Mouse (Mus musculus): ENCODE results near the gene Vmn2r21.
"Not testable (repeated sequence)": the region's sequence is repeated elsewhere in the genome, so short reads cannot be mapped to it uniquely, and the experiment has no call there.

Vmn2r21 gene

DNA sequence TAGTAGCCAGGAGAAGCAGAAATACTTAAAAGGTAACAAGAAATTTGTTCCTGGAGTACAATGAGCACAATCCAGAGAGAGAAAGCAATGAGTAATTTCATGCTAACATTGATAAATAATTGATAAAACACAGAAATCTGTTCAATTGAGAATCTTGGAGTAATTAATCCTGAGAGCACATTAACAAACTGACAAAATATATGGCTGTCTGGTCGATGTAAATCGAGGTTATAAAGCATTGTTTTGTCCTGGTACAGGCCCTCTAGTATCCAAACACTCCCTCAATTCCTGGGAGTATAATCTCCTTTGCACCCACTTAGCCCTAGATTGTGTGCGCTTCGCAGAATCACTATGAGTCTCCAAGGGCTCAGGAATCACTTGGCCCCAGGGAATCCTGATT is at the start of gene Vmn2r21:
Gene Vmn2r21 (minus strand): TSS at position 101 of the 400 bp plus-strand sequence.
- not testable (repeated sequence) for DNase-seq

DNA sequence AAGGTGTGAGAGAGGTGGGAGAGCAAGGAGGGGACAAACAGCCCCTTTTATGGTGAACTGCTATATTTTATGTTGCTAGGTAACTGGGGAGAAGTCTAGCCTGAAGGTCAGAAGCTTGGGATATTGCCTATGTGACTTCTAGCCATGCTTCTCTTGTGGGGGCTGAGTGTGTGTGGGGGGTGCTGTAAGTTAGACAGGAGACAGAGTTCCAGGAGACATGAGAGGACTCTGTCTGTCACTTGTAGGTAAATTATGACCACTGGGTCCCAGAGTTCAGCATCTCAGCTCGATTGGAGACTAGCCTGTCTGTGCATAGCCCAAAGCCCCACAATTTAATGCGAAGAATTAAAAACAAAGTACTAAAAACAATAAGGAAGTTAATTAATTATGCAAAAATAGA is 41.5 kb upstream of the Vmn2r21 start:
- DNase-seq: not testable (repeated sequence)

DNA sequence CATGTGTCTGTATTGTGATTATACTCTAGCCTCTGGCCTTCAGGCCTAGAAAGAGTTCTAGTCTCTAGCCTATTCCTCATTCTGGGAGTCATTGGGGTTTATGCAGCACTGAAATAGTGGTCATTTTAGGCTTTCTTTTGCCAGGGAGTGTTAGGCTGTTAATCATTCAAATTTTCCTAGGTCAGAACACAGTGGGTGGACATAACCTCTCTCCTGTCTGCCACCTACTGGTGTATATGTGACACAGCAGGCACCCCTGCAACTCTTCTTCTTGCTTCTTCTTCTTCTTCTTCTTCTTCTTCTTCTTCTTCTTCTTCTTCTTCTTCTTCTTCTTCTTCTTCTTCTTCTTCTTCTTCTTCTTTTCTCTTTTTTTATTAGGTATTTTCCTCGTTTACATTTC is 6.5 kb upstream of the Vmn2r21 start:
- not testable (repeated sequence) for DNase-seq

DNA sequence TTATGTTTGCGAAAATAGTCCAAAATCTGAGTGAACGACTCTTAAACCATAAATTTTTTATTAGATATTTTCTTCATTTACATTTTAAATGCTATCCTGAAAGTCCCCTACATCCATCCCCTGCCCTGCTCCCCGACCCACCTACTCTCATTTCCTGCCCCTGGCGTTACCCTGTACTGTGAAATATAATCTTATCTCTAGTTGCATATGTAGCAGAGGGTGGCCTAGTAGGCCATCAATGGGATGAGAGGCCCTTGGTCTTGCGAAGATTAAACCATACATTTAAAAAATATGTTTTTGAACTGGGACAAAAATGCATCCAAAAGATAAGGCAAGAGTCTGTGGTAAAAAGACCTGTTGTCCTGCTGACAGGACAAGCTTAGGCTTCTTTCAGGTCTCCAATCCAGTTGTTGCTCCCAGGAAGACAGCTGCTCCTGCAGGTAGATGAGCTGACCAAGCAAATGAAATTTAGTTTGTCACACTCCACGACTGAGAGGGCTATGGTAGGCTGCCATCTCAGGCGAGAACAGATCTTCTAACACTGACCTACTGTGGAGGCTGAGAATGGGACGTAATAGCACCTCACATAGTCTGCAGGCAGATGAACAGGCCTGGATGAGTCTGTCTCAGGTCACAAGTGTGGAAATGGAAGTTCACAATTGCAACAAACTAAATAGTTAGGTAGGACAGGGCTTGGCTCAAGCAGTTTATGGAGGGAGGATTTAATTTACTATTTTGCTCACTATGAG is 10.8 kb downstream of the Vmn2r21 start:
- DNase-seq: not testable (repeated sequence)

DNA sequence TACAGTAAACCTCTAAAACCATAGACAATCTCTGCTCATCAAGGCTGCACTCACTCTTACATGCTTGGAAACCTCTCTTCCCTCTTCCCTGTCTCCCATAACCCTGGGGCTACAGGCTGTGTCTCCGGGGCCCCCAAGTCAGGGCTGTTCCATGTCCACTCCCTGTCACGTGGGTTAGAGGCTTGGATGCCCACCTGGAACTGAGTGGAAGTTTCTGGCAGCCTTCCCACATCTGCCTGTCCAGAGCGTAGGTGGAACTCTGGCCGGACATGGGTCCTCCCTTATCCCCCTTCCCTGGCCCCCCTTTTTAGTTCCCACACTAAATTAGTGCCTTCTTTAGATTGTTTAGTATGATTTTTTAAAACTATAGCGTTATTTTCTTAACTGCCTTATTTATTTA is 60.2 kb downstream of the Vmn2r21 start:
- DNase-seq: not testable (repeated sequence)

DNA sequence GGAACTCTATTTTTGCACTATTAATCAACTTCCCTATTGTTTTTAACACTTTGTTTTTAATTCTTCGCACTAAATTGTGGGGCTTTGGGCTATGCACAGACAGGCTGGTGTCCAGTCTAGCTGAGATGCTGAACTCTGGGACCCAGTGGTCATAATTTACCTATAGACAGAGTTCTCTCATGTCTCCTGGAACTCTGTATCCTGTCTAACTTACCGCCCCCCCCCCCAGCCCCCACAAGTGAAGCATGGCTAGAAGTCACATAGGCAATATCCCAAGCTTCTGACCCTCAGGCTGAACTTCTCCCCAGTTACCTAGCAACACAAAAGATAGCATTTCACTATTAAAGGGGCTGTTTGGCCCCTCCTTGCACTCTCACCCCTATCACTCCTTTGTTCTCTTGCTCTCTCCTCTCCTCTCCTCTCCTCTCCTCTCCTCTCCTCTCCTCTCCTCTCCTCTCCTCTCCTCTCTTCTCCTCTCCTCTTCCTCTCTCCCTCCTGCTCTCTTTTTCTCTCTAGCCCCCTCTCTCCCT is 60.7 kb downstream of the Vmn2r21 start:
- DNase-seq: not testable (repeated sequence)

DNA sequence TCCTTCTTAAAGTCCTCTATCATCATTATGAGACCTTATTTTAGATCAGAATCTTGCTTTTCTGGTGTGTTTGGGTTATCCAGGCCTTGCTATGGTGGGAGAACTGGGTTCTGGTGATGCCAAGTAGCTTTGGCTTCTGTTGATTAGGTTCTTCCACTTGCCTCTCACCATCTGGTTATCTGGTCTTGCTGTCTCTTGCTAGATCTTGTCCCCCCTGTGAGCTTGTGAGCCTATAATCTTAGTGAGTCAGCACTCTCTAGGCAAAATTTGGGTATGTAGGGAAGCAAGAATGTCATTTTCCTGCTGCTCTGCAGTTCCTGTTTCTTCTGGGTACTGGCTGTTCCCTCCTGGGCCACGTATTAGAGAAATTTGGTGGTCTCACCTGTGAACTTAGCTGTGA is 64.6 kb downstream of the Vmn2r21 start:
- not testable (repeated sequence) for DNase-seq

Measured in kidney, postnatal 36 days (tissue).